Mouse (Mus musculus) neural tube, embryonic 15.5 days (tissue): ENCODE measurements around the gene Hoxa3. TPM values are rescaled to one million over a fixed set of nuclear protein-coding genes. Genes with fewer than 3 reads are reported as not detected.

Experiments used
- ATAC-seq: fragments of 200-750 bp; cut with Nextera tagmentation; 2 replicates; pipeline ENCODE4 v1.8.0; 2017; ENCODE audit warnings: mild to moderate bottlenecking, moderate TSS enrichment, moderate library complexity; ENCODE audit not compliant: low FRiP score
- H3K27ac ChIP-seq: fragments of 300-500 bp; sonication (generic); replicated peaks from 2 replicates; pipeline ENCODE4 v1.5.1; 2015; ENCODE audit warnings: mild to moderate bottlenecking, inconsistent platforms
- H3K27me3 ChIP-seq: fragments of 300-500 bp; sonication (generic); replicated peaks from 2 replicates; pipeline ENCODE4 v1.6.1; 2015; ENCODE audit warnings: inconsistent platforms
- H3K36me3 ChIP-seq: fragments of 300-500 bp; sonication (generic); 2 replicates; pipeline ENCODE4 v1.6.1; 2015; ENCODE audit warnings: inconsistent platforms
- H3K4me1 ChIP-seq: fragments of 300-500 bp; sonication (generic); 2 replicates; pipeline ENCODE4 v1.6.1; 2015; ENCODE audit warnings: inconsistent platforms
- H3K4me2 ChIP-seq: fragments of 300-500 bp; sonication (generic); 2 replicates; pipeline ENCODE4 v1.6.1; 2015; ENCODE audit warnings: inconsistent platforms, mild to moderate bottlenecking, moderate library complexity
- H3K4me3 ChIP-seq: fragments of 300-500 bp; sonication (generic); replicated peaks from 2 replicates; pipeline ENCODE4 v1.5.1; 2015; ENCODE audit warnings: mild to moderate bottlenecking, inconsistent platforms
- H3K9ac ChIP-seq: fragments of 300-500 bp; sonication (generic); replicated peaks from 2 replicates; pipeline ENCODE4 v1.6.1; 2015; ENCODE audit warnings: mild to moderate bottlenecking, inconsistent platforms
- H3K9me3 ChIP-seq: fragments of 300-500 bp; sonication (generic); replicated peaks from 2 replicates; pipeline ENCODE4 v1.6.1; 2016; ENCODE audit warnings: inconsistent platforms
- WGBS: fragments of 180-500 bp; shearing (Covaris S2); methylation state at CpG from one replicate; pipeline ENCODE4 v1.1.7; 2015; ENCODE audit warnings: mixed read lengths; 5-methylcytosine and 5-hydroxymethylcytosine counted together
- polyA plus RNA-seq: library from polyadenylated mRNA; unstranded; fragments of >200 nt; fragmentation: Nextera tagmentation; extraction: Ambion mirVana; gene quantifications from 2 replicates; pipeline ENCODE4 v1.2.1, GENCODE M21; 2015

The Hoxa3 gene
- polyA plus RNA-seq, 1 experiment from 2014 or later = 14.6 TPM

DNA sequence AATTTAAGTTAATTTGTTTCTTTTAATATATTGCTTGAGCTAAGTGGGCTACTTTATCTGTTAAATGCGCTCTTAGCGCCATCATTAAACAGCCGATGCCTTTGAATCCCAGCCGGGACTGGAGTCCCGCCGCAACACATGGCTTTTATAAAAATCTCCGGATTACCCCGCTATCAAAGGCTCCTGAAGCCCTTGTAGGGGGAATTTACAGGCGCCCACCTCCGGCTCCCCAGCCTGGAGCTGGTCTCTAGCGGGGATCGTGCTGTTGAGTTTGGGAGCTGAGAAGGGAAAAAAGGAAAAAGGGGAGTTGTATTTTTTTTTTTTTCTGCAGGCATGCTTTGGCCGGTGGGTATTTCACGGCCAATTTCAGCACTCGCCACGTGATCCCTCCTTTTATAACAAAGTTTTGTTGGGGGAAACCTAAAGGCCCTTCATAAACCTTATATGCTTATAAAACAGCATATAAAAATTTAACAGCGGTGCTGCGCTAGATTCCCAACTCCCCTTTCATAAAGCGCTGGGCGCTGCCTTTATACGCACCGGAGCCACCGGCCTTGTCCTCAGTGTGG lies 31.4 kb upstream of the Hoxa3 start:
- H3K27me3 ChIP-seq = peaks cover 70% of the 10 kb centered on the region
- H3K36me3 ChIP-seq = no peaks in the 10 kb centered on the region
- H3K4me1 ChIP-seq = 0 out of 2 replicates have a peak, but pooled peaks cover 13% of the 10 kb centered on the region
- 2% methylated on average over 23 of the region's 23 CpGs for WGBS
- H3K9me3 ChIP-seq = no peaks in the 10 kb centered on the region
- H3K4me3 ChIP-seq = peak overlapping the region; percentile 40
- H3K9ac ChIP-seq = peak overlapping the region; percentile 46
- H3K27ac ChIP-seq = peak overlapping the region; percentile 76
- peak overlapping the region; percentile 50 for H3K4me2 ChIP-seq
- ATAC-seq = no peak

- ATAC-seq = no peak
- no peaks in the 10 kb centered on the region for H3K9me3 ChIP-seq
- H3K4me2 ChIP-seq = peak overlapping the region; percentile 50
- peaks cover 61% of the 10 kb centered on the region for H3K27me3 ChIP-seq
- no peak overlapping the region for H3K9ac ChIP-seq
- peak overlapping the region; percentile 40 for H3K4me3 ChIP-seq
- H3K4me1 ChIP-seq = 0 out of 2 replicates have a peak, but pooled peaks cover 13% of the 10 kb centered on the region
- no peaks in the 10 kb centered on the region for H3K36me3 ChIP-seq
- WGBS = 9% methylated on average over 12 of the region's 12 CpGs
- H3K27ac ChIP-seq = no peak overlapping the region; the same call in 1 of the 2 replicates
Measured at GRCm38 (mm10) chr6:52243681-52244121, 30.6 kb upstream of the Hoxa3 start.

GRCm38 (mm10) chr6:52242801-52243332 lies 29.7 kb upstream of the Hoxa3 start:
- Histone ChIP-seq H3K9ac (no peak overlapping the region), H3K4me2 (peak overlapping the region; percentile 50), H3K9me3 (no peaks in the 10 kb centered on the region), H3K27ac (no peak overlapping the region), H3K27me3 (peaks cover 56% of the 10 kb centered on the region), H3K4me3 (peak overlapping the region; percentile 40; the same call in 1 of the 2 replicates), H3K36me3 (no peaks in the 10 kb centered on the region), H3K4me1 (0 out of 2 replicates have a peak, but pooled peaks cover 13% of the 10 kb centered on the region)
- WGBS = 11% methylated on average over 4 of the region's 4 CpGs
- no peak for ATAC-seq

GRCm38 (mm10) chr6:52241001-52241621 lies 28.0 kb upstream of the Hoxa3 start:
- WGBS = 11% methylated on average over 9 of the region's 9 CpGs
- Histone ChIP-seq H3K9ac (no peak overlapping the region), H3K4me2 (peak overlapping the region; percentile 57), H3K36me3 (no peaks in the 10 kb centered on the region), H3K27ac (peak overlapping the region; percentile 91), H3K4me3 (peak overlapping the region; percentile 57; the same call in 1 of the 2 replicates), H3K9me3 (no peaks in the 10 kb centered on the region), H3K4me1 (peaks cover 23% of the 10 kb centered on the region), H3K27me3 (peaks cover 59% of the 10 kb centered on the region)
- peak; percentile 14; the same call in 1 of the 2 replicates for ATAC-seq

DNA sequence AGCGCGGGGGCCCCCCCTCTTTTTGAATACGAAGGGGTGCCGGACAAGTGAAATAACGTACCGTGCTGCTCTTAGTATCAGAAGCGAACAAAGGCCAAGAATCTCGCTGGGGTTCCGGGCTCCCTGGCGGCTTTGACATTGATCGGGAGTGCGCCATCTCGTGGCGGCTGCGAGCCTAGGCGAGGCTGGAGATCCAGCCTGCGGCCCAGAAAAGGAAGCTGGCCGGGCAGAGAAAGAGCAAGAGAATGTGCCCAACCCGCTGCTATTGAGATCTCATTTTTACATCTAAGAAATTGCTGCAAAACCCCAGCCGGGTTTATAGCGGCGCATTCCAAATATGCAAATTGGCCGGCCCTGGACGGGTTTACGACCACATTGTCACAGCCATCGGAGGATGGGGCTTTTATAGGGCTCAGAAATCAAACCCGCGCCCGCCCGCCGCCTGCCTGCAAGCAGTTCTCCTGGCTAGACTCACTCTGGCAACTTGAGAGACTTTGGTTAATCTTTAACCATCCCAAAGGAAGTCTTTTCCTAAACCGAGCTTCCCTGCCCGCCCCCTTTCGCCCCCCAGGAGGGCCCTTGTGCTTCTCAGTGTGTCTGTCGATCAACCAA lies 27.4 kb upstream of the Hoxa3 start, which contains the start of gene Hoxa10:
TSS of gene Hoxa10 (minus strand) at position 466 of the 612 bp plus-strand sequence.
- Histone ChIP-seq H3K27me3 (peaks cover 53% of the 10 kb centered on the region), H3K4me2 (peak within 1 kb of the TSS; percentile 57), H3K9ac (peak within 1 kb of the TSS; percentile 65), H3K4me1 (peaks cover 25% of the 10 kb centered on the region), H3K4me3 (peak within 1 kb of the TSS; percentile 57), H3K27ac (peak within 1 kb of the TSS; percentile 91), H3K36me3 (no peaks in the 10 kb centered on the region), H3K9me3 (no peaks in the 10 kb centered on the region)
- ATAC-seq = peak; percentile 62
- 1% methylated on average over 34 of the region's 35 CpGs for WGBS

DNA sequence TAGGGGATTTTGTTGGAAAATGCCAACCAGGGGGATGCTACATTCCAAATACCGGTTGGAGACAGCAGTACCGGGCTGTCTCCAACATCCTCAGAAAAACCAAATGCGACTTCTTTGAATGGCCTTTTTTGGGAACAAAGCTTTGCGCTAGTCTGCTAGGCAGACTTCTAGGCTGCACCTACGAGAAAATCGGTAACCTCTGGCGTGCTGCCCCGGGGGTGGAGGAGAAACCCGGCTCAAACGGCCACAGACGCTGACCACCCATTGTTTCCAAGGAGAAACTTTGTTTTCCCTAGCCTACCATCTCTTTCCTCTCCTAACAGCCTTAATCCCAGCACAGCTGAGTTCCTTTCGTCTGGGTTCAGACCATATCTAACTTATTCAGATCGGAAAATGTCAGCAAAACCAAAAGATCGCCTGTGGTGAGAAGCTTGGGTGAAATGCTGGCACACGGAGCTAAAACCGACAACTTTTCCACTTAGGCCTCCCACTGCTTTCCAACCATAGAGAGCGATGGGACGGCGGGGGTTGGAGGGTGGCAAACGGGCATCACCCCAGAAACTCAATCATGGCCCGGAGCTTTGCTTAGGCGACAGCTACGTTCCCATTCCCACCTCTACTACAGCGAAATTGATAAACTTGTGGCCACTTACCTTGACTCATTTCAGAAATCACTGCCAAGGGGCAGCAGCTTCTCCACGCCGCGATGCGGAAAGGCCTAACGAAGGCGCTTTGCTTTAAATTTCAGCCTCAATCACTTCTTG lies 26.7 kb upstream of the Hoxa3 start:
- peaks cover 46% of the 10 kb centered on the region for H3K27me3 ChIP-seq
- ATAC-seq = no peak
- H3K36me3 ChIP-seq = no peaks in the 10 kb centered on the region
- peak overlapping the region; percentile 57 for H3K4me3 ChIP-seq
- no peaks in the 10 kb centered on the region for H3K9me3 ChIP-seq
- peak overlapping the region; percentile 65 for H3K9ac ChIP-seq
- WGBS = 2% methylated on average over 30 of the region's 30 CpGs
- H3K4me2 ChIP-seq = peak overlapping the region; percentile 57
- peaks cover 26% of the 10 kb centered on the region for H3K4me1 ChIP-seq
- H3K27ac ChIP-seq = peak overlapping the region; percentile 91

DNA sequence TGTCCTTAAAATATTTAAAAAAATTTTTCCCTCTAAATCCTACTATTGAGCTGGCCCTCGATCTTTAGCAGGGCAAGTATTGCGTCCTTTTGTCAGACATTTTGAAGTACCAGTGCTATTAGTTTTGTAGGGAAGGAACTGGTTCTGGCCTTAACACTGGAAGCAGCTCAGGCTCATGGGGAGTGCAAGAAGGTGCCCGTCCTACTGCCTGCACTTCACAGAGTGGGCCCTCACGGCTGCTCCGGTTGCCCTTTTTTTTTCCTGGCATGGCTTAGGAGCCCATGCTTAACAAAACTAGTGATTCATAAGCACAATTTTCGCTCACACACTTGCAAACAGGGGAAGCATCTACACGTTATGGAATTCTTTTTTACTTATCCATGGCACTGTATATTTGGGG lies 25.8 kb upstream of the Hoxa3 start:
- no peaks in the 10 kb centered on the region for H3K36me3 ChIP-seq
- no peak overlapping the region for H3K9ac ChIP-seq
- H3K4me3 ChIP-seq = peak overlapping the region; percentile 57
- no peak overlapping the region for H3K27ac ChIP-seq
- 4% methylated on average over 7 of the region's 7 CpGs for WGBS
- H3K9me3 ChIP-seq = no peaks in the 10 kb centered on the region
- peaks cover 30% of the 10 kb centered on the region for H3K4me1 ChIP-seq
- H3K4me2 ChIP-seq = peak overlapping the region; percentile 57
- H3K27me3 ChIP-seq = peaks cover 45% of the 10 kb centered on the region
- no peak for ATAC-seq

- Histone ChIP-seq H3K4me2 (peak overlapping the region; percentile 57), H3K27ac (peak overlapping the region; percentile 69), H3K36me3 (no peaks in the 10 kb centered on the region), H3K9ac (peak overlapping the region; percentile 31), H3K9me3 (no peaks in the 10 kb centered on the region), H3K4me1 (peaks cover 35% of the 10 kb centered on the region), H3K27me3 (peaks cover 37% of the 10 kb centered on the region), H3K4me3 (peak overlapping the region; percentile 57)
- ATAC-seq = no peak
- 4% methylated on average over 7 of the region's 7 CpGs for WGBS
Measured at GRCm38 (mm10) chr6:52238155-52238545, 25.0 kb upstream of the Hoxa3 start.

DNA sequence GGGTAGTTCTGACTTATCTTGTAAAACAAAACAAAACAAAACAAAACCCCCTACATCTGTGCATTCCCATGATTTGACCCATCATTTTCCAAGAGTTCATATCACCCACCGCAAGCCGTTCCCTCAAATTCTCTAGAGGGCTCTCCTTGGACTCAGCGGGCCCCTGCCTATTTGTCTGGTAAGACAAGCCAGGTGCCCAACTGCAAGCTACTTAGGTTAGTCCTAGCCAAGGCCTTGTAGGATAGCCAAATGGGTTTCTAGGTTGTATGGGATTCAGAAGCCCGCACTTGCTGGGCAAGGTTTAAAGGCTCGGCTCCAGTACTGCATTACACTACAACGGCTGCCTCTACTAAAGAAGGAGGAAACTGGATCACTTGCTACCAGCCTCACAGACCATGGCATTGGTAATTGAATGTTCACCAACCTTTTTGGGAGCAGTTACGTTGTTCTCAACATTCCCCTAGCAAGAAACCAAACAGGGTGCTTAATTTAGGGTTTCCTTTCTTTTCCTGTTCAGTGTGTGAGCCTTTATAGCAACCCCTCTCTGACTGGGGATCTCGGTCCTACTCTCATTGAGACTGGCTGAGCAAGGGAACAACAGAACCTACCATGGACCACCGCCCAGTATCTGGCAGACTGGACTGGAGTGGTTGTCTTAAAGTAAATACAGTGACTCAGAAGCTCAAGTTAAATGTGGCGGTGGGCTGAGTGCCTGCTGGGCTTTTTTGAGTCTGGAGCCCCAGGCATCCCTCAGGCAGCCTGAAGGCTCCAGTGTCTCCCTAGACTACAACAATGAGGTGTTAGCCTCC lies 24.4 kb upstream of the Hoxa3 start:
- Histone ChIP-seq H3K9ac (peak overlapping the region; percentile 31), H3K27ac (peak overlapping the region; percentile 69), H3K4me3 (peak overlapping the region; percentile 57), H3K4me2 (peak overlapping the region; percentile 57), H3K36me3 (no peaks in the 10 kb centered on the region), H3K9me3 (no peaks in the 10 kb centered on the region), H3K4me1 (peaks cover 35% of the 10 kb centered on the region), H3K27me3 (peaks cover 31% of the 10 kb centered on the region)
- no peak for ATAC-seq
- WGBS = 15% methylated on average over 10 of the region's 10 CpGs

GRCm38 (mm10) chr6:52236806-52237205 lies 23.7 kb upstream of the Hoxa3 start:
- Histone ChIP-seq H3K27ac (peak overlapping the region; percentile 45), H3K36me3 (no peaks in the 10 kb centered on the region), H3K4me2 (peak overlapping the region; percentile 57), H3K9me3 (no peaks in the 10 kb centered on the region), H3K9ac (peak overlapping the region; percentile 31; the same call in 1 of the 2 replicates), H3K4me3 (peak overlapping the region; percentile 57), H3K27me3 (peaks cover 27% of the 10 kb centered on the region), H3K4me1 (peaks cover 35% of the 10 kb centered on the region)
- ATAC-seq = no peak
- WGBS = 27% methylated on average over 3 of the region's 3 CpGs
